ENCODE assay signal across 41 mouse cellular contexts in genomic region chr3:138270507-138270906, GRCm38 (mm10). TPM values are rescaled to one million over a fixed set of nuclear protein-coding genes. Genes with fewer than 3 reads are reported as not detected.
DNase-seq lines count a peak whose midpoint lies in the region; ATAC-seq lines count a peak whose summit lies in the region.
"Had no signal": no experiment of that assay in that cellular context is flagged by ENCODE, and none has a peak within 500 bp of the region (broad histone marks: within the 10 kb centered on the region; RNA-seq: fewer than 3 reads in every experiment).

No protein-coding gene starts in this region.

- no peaks in the 10 kb centered on the region for H3K36me3 ChIP-seq in kidney, embryonic 16.5 days (ENCODE audit: insufficient read depth, low read length)
- H3K36me3 ChIP-seq: embryonic facial prominence, embryonic 13.5 days; liver, embryonic 13.5 days had no signal

- 3% methylated on average over 1 of the region's 1 CpGs for WGBS in kidney, embryonic 16.5 days

- H3K4me1 ChIP-seq in kidney, embryonic 16.5 days (ENCODE audit: insufficient read depth, low read length) = peaks cover 12% of the 10 kb centered on the region; the same call in 1 of the 2 replicates
- H3K4me1 ChIP-seq: liver, embryonic 13.5 days; megakaryocyte, embryonic 14.5 days had no signal

- no peak overlapping the region for H3K4me3 ChIP-seq in kidney, embryonic 16.5 days (ENCODE audit: low read length)
- H3K4me3 ChIP-seq: embryonic facial prominence, embryonic 13.5 days; erythroblast, embryonic 14.5 days; liver, embryonic 13.5 days; megakaryocyte, embryonic 14.5 days had no signal

- no peak overlapping the region for H3K27ac ChIP-seq in kidney, embryonic 16.5 days (ENCODE audit: low read length)
- H3K27ac ChIP-seq: embryonic facial prominence, embryonic 13.5 days; hindbrain, embryonic 14.5 days; liver, embryonic 13.5 days had no signal

- H3K27me3 ChIP-seq in kidney, embryonic 16.5 days (ENCODE audit: insufficient read depth, low read length) = no peaks in the 10 kb centered on the region
- H3K27me3 ChIP-seq: embryonic facial prominence, embryonic 13.5 days; liver, embryonic 13.5 days; megakaryocyte, embryonic 14.5 days had no signal

- peak; percentile 22 for DNase-seq in embryo, embryonic 10.5 days (ENCODE audit: low spot score)
- DNase-seq in embryo, embryonic 9.5 days (ENCODE audit: extremely low spot score) = no peak
- peak; percentile 92 for DNase-seq in heart, adult 11 months
- no peak for DNase-seq in heart, postnatal 14 days
- DNase-seq in kidney, adult 9 months = no peak
- peak; percentile 31 for DNase-seq in 3T3-L1 (ENCODE audit: low read depth, low spot score)
- DNase-seq in adrenal gland, adult (ENCODE audit: inconsistent age in 2 of 2, low spot score in 1 of 2) = no peak
- DNase-seq: adrenal gland, adult 2 months; adrenal gland, postnatal 36 days; cerebellum, adult 18-20 months; cerebellum, postnatal 10 days; gastrocnemius, postnatal 36 days; kidney, adult 11 months; kidney, postnatal 4 days; liver, embryonic 13.5 days; lung, adult 18-20 months; lung, postnatal 4 days; midbrain, embryonic 14.5 days; thymus, postnatal 4 days had no signal

- ATAC-seq in kidney, embryonic 16.5 days (ENCODE audit: low FRiP score, low TSS enrichment) = peak; percentile 85
- ATAC-seq: forebrain, embryonic 16.5 days; lung, postnatal 0 days had no signal

- intact Hi-C loops in heart, postnatal 14 days (cut with DNase I) = no loop called here

- H3K9ac ChIP-seq in kidney, embryonic 16.5 days (replicated peaks; ENCODE audit: low read length) = no peak overlapping the region
- H3K9ac ChIP-seq: embryonic facial prominence, embryonic 13.5 days; hindbrain, embryonic 14.5 days; liver, embryonic 13.5 days had no signal

- H3K9me3 ChIP-seq in kidney, embryonic 16.5 days (ENCODE audit: low read length) = no peaks in the 10 kb centered on the region
- H3K9me3 ChIP-seq: embryonic facial prominence, embryonic 13.5 days; liver, embryonic 13.5 days; megakaryocyte, embryonic 14.5 days had no signal

- no peak overlapping the region for H3K4me2 ChIP-seq in kidney, embryonic 16.5 days (replicated peaks; ENCODE audit: low read depth, low read length)
- H3K4me2 ChIP-seq: embryonic facial prominence, embryonic 13.5 days; heart, embryonic 11.5 days; hindbrain, embryonic 14.5 days; liver, embryonic 13.5 days had no signal

RNA-seq across cellular contexts. Expression of gene Adh1, which starts 9.7 kb away (rescaled TPM):
- total RNA-seq in heart, postnatal 14 days (2021) = 10 to 100 TPM; 43.1 to 64.6 TPM
- 77.6 and 115 TPM in 2 replicates for polyA plus RNA-seq in kidney, embryonic 16.5 days (2015; fragmentation: Nextera tagmentation; extraction: Ambion mirVana)
- total RNA-seq: common myeloid progenitor, adult 5-6 weeks; hematopoietic stem cell, adult 5-6 weeks; monocyte, adult 5-6 weeks had no signal
- polyA plus RNA-seq: erythroblast, embryonic 14.5 days had no signal

RNA-seq across cellular contexts. Expression of gene Adh6a, which starts 42.6 kb away (rescaled TPM):
- total RNA-seq in heart, postnatal 14 days (2021) = not detected
- 0.17 TPM in 1 of 2 replicates, not detected in the other for polyA plus RNA-seq in kidney, embryonic 16.5 days (2015; fragmentation: Nextera tagmentation; extraction: Ambion mirVana)
- total RNA-seq: adrenal gland, adult 2 months; adrenal gland, postnatal 36 days; common myeloid progenitor, adult 5-6 weeks; gastrocnemius, postnatal 36 days; hematopoietic stem cell, adult 5-6 weeks; layer of hippocampus, adult 8-10 months; layer of hippocampus, postnatal 25 days; left cerebral cortex, adult 8-10 months; left cerebral cortex, postnatal 36 days; monocyte, adult 5-6 weeks had no signal
- polyA plus RNA-seq: adrenal gland, adult 2 months; brain, embryonic 14.5 days; embryonic facial prominence, embryonic 13.5 days; erythroblast, embryonic 14.5 days; forebrain, embryonic 11.5 days; forebrain, embryonic 16.5 days; heart, embryonic 11.5 days; heart, postnatal 0 days; hindbrain, embryonic 14.5 days; inflammation-experienced regulatory T-cells, adult 6 months; liver, embryonic 13.5 days; midbrain, embryonic 14.5 days; neural tube, embryonic 14.5 days; stomach, embryonic 14.5 days; testis, adult 2 months had no signal

RNA-seq across cellular contexts. Expression of gene Adh7, which starts 52.9 kb away (rescaled TPM):
- total RNA-seq in heart, postnatal 14 days (2021) = under 1 TPM in 1 of 2 experiments, not detected in 1; 0.57 TPM
- 0.46 and 0.66 TPM in 2 replicates for polyA plus RNA-seq in kidney, embryonic 16.5 days (2015; fragmentation: Nextera tagmentation; extraction: Ambion mirVana)
- total RNA-seq: common myeloid progenitor, adult 5-6 weeks; hematopoietic stem cell, adult 5-6 weeks; monocyte, adult 5-6 weeks had no signal
- polyA plus RNA-seq: erythroblast, embryonic 14.5 days; heart, embryonic 11.5 days; heart, postnatal 0 days; inflammation-experienced regulatory T-cells, adult 6 months had no signal

Comparison
In these comparisons a context has a peak if more than half of its experiments do, and no peak if none do; other contexts are left out.
1. DNase-seq: peak in embryo, embryonic 10.5 days (single experiment), heart, adult 11 months (single experiment) and 3T3-L1 (single experiment); none in embryo, embryonic 9.5 days (single experiment), heart, postnatal 14 days (0 of 2), kidney, adult 9 months (single experiment) and adrenal gland, adult (0 of 2).